Mouse (Mus musculus) intestine, embryonic 16.5 days (tissue): ENCODE data around the gene Grn. TPM values are rescaled to one million over a fixed set of nuclear protein-coding genes. Genes with fewer than 3 reads are reported as not detected.

Source experiments
- ATAC-seq: fragments of 200-750 bp; cut with Nextera tagmentation; 2 replicates; pipeline ENCODE4 v1.8.0; 2017; ENCODE audit warnings: moderate TSS enrichment, moderate library complexity
- H3K27ac ChIP-seq: fragments of 300-500 bp; sonication (generic); 2 replicates; pipeline ENCODE4 v1.5.1; 2014; ENCODE audit warnings: mild to moderate bottlenecking, low read length
- H3K27me3 ChIP-seq: fragments of 300-500 bp; sonication (generic); replicated peaks from 2 replicates; pipeline ENCODE4 v1.6.1; 2014; ENCODE audit warnings: low read length, control low read depth, mixed read lengths; ENCODE audit not compliant: control insufficient read depth, insufficient read depth
- H3K36me3 ChIP-seq: fragments of 300-500 bp; sonication (generic); 2 replicates; pipeline ENCODE4 v1.6.1; 2014; ENCODE audit warnings: low read length, control low read depth; ENCODE audit not compliant: control insufficient read depth, insufficient read depth
- H3K4me1 ChIP-seq: fragments of 300-500 bp; sonication (generic); 2 replicates; pipeline ENCODE4 v1.6.1; 2014; ENCODE audit warnings: low read length, control low read depth, mixed read lengths; ENCODE audit not compliant: control insufficient read depth, insufficient read depth
- H3K4me2 ChIP-seq: fragments of 300-500 bp; sonication (generic); 2 replicates; pipeline ENCODE4 v1.6.1; 2014; ENCODE audit warnings: low read depth, low read length, control low read depth
- H3K4me3 ChIP-seq: fragments of 300-500 bp; sonication (generic); 2 replicates; pipeline ENCODE4 v1.5.1; 2014; ENCODE audit warnings: mild to moderate bottlenecking, low read length
- H3K9ac ChIP-seq: fragments of 300-500 bp; sonication (generic); 2 replicates; pipeline ENCODE4 v1.6.1; 2014; ENCODE audit warnings: low read depth, low read length
- H3K9me3 ChIP-seq: fragments of 300-500 bp; sonication (generic); 2 replicates; pipeline ENCODE4 v1.6.1; 2016; ENCODE audit warnings: low read length, control low read depth; ENCODE audit not compliant: control insufficient read depth
- whole genome bisulfite sequencing: fragments of 180-500 bp; shearing (Covaris S2); extraction: QIAGEN DNeasy Blood & Tissue Kit; methylation state at CpG from one replicate; pipeline ENCODE4 v1.1.7; 2014; 5-methylcytosine and 5-hydroxymethylcytosine counted together
- polyA plus RNA-seq: library from polyadenylated mRNA; unstranded; fragments of >200 nt; fragmentation: Nextera tagmentation; extraction: Ambion mirVana; gene quantifications from 2 replicates; pipeline ENCODE4 v1.2.1, GENCODE M21; 2015

The Grn gene
- polyA plus RNA-seq, 1 experiment from 2014 or later, result 221 TPM

DNA sequence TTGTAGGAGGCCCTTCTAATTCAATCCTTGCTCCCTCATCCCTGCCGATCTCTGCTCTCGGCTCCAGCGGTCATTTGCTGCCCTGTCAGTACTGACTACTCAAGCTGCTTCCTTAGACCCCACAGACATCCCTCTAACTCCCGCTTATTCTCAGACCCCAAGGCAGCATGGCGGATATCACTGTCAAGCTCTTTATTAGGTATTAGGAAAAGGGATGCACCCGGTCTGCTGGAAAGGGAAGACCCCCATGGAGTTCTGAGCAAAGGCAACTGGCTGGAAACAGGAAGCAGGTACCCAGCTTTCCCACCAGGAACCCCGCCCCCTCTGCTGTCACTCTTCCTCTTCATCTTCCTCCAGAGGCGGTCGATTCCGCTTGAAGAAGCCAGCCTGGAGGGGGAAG, 23.0 kb downstream of the Grn start:
- ATAC-seq, result no peak
- Histone ChIP-seq H3K27me3 (peaks cover 4% of the 10 kb centered on the region; the same call in 1 of the 2 replicates), H3K4me2 (no peak overlapping the region), H3K4me3 (no peak overlapping the region), H3K36me3 (no peaks in the 10 kb centered on the region), H3K9ac (0 out of 2 replicates have a peak overlapping the region, but pooled peaks have one; percentile 3), H3K27ac (no peak overlapping the region), H3K9me3 (no peaks in the 10 kb centered on the region), H3K4me1 (peaks cover 5% of the 10 kb centered on the region)
- WGBS, result 25% methylated on average over 10 of the region's 10 CpGs

DNA sequence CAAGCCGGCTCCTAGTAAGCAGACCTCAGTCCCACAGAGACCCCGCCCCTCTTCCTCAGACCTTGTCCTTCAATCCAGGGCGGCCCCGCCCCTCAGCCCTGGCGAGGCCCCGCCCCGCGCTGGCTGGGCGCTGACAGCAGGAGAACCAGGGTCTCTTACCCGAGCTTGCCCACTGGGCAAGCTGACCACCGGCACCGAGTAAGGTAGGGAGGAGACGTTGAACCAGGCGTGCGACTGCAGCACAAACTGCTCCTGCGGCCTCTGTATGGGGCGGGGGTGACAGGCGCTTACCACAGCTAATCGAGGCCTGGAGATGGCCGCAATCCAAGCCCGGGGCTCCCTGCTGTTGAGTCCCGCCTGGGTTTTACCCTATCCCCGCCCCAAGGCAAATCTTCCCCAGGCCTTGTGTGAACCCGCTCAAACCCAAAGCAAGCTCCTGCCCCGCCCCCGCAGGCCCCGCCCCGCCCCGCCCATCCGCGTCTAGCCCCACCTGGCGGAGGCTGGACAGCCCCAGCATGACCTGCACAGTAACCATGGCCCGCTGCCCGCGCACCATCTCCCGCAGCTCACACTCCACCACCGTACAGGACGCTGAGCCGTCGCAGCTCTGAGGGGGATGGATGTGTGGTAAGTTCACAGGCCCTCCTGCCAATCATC, 25.8 kb downstream of the Grn start:
- peak overlapping the region; percentile 99 for H3K4me2 ChIP-seq
- H3K36me3 ChIP-seq, result no peaks in the 10 kb centered on the region
- peaks cover 2% of the 10 kb centered on the region; the same call in 1 of the 2 replicates for H3K27me3 ChIP-seq
- peak; percentile 94 for ATAC-seq
- peak overlapping the region; percentile 68 for H3K9ac ChIP-seq
- under 1% methylated on average over 39 of the region's 40 CpGs for WGBS
- H3K4me1 ChIP-seq, result peaks cover 3% of the 10 kb centered on the region; the same call in 1 of the 2 replicates
- H3K27ac ChIP-seq, result peak overlapping the region; percentile 60
- peak overlapping the region; percentile 62 for H3K4me3 ChIP-seq
- H3K9me3 ChIP-seq, result no peaks in the 10 kb centered on the region

DNA sequence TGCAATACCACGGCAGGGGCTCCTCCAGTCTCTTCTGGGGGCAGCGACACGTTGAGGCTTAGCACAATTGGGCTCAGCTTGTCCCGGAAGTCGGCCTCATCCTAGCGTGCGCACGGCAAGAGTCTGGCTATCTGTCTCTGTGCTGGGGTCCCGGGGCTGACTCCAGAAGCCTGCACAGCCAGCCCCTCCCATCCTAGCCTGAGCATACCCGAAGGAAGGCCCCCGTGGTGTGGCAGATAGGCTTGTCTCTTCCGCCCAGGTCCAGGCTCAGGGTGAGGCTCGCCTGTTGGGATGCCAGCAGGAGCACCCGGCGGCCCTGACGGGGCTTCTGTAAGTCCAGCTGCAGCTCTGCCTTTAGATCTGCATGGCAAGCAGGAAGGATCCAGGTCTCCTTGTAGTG, 30.4 kb downstream of the Grn start:
- Histone ChIP-seq H3K4me1 (peaks cover under 1% of the 10 kb centered on the region), H3K36me3 (no peaks in the 10 kb centered on the region), H3K9me3 (no peaks in the 10 kb centered on the region), H3K27me3 (0 out of 2 replicates have a peak, but pooled peaks cover 3% of the 10 kb centered on the region), H3K9ac (no peak overlapping the region), H3K4me3 (no peak overlapping the region), H3K4me2 (no peak overlapping the region), H3K27ac (no peak overlapping the region)
- WGBS, result 60% methylated on average over 16 of the region's 16 CpGs
- no peak for ATAC-seq

DNA sequence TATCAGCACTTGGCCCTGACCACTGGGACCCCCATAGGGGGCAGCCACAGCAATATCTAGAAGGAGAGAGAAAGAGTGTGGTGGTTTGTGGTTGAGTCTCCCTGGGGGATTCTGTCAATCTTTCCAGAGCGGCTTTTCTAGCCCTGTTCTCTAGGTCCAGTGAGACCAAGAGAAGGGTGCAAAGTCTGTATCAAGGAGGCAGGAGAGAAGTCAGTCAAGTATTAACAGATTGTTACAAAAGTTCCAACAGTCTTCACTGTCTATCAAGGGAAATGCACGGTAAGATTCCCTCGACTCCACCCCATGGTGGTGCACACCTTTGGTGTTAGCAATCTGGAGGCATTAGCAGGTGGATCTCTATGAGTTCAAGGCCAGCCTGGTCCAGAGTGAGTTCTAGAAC, 31.6 kb downstream of the Grn start:
- no peak for ATAC-seq
- 72% methylated on average over 3 of the region's 3 CpGs for WGBS

DNA sequence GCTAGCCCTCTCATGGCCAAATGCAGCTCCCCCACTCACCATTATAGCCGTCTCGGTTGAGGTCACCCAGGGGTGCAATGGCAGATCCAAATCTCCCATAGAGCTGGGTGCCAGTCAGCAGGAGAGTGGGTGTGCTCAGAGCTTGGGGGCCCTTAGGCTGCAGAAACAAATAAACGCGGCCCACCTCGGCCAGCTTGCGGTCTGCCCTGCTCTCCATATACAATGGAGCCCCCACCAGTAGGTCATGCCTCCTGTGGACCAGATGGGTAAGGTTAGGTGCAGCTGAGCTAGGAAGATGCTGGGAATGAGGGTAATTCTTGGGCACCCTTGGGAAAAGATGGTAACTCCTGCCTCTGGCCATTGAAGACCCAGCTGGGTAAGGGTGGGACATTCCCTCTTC, 34.8 kb downstream of the Grn start:
- H3K4me2 ChIP-seq, result no peak overlapping the region
- peaks cover 20% of the 10 kb centered on the region for H3K4me1 ChIP-seq
- no peaks in the 10 kb centered on the region for H3K36me3 ChIP-seq
- H3K9ac ChIP-seq, result no peak overlapping the region
- no peak overlapping the region for H3K27ac ChIP-seq
- H3K27me3 ChIP-seq, result peaks cover 3% of the 10 kb centered on the region; the same call in 1 of the 2 replicates
- 96% methylated on average over 6 of the region's 6 CpGs for WGBS
- ATAC-seq, result no peak
- H3K9me3 ChIP-seq, result no peaks in the 10 kb centered on the region
- H3K4me3 ChIP-seq, result no peak overlapping the region

More for the DNA sequence above, 31.6 kb downstream of the Grn start:
- Histone ChIP-seq H3K27me3 (0 out of 2 replicates have a peak, but pooled peaks cover 3% of the 10 kb centered on the region), H3K9me3 (no peaks in the 10 kb centered on the region), H3K4me2 (no peak overlapping the region), H3K36me3 (no peaks in the 10 kb centered on the region), H3K4me1 (peaks cover 12% of the 10 kb centered on the region; the same call in 1 of the 2 replicates), H3K27ac (no peak overlapping the region), H3K4me3 (no peak overlapping the region), H3K9ac (no peak overlapping the region)

DNA sequence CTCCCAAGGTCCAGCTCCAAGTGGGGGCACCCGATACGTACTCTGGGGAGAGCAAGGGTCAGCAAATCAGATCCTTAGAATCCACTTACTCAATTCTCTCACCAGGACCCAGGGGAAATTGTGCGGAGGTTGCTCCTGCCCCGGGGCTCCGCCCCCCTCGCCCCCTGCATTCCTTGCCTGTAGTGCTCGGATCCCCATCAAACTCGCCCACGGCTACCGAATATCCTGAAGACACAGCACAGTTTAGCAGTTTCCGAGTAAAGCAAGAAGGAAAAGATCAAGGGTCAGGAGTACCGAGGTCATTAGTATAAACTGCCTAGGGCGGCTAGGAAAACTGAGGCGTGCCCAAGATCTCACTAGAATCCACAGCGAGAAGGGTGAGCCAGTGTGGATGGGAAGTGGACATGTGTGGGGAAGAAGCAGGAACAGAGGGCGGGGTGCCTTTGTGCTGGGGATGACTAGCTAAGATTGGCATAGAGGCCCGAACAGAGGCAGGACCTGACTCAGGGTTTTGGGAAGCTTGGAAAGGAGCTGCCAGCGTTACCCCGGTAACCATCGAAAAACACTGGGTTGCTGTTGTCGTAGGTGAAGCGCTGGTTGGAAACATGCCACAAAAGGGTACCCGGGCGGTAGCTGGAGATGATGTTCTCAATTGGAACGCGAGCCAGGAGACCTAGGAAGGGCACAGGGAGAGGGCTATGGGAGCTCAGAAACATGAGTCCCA, 35.8 kb downstream of the Grn start:
- H3K4me2 ChIP-seq, result peak overlapping the region; percentile 14; the same call in 1 of the 2 replicates
- WGBS, result 13% methylated on average over 26 of the region's 26 CpGs
- H3K4me3 ChIP-seq, result no peak overlapping the region
- no peaks in the 10 kb centered on the region for H3K9me3 ChIP-seq
- no peaks in the 10 kb centered on the region for H3K36me3 ChIP-seq
- peaks cover 3% of the 10 kb centered on the region; the same call in 1 of the 2 replicates for H3K27me3 ChIP-seq
- no peak overlapping the region for H3K27ac ChIP-seq
- 0 out of 2 replicates have a peak, but pooled peaks have one; percentile 9 for ATAC-seq
- H3K4me1 ChIP-seq, result peaks cover 20% of the 10 kb centered on the region
- H3K9ac ChIP-seq, result no peak overlapping the region

DNA sequence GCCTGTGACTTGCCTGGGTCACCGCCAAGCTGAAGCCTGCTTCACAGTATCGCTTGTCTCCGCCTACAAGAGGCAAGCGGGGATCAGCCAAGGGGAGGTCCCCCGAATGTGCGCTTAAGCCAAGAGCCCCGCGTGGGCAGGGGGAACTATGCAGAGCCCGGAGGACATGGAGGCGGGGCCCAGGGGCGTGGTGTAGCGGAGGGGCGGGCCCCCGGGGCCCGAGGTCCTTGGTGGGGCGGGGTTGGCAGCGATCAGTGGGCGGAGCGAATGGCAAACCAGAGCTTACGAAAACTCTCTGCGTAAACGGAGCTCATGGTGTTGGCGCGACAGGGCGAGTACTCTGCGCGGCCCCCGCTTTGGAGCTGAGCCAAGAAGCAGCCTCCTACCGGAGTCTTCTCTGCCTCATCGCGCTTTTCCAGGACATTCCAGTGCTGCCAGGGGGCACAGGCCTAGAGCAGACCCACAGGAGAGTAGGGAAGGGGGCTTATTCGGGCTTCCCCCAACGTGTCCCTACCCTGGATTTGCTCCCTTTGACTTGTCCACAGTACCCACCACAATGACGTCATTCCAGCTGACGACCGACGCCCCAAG, 37.0 kb downstream of the Grn start:
- Histone ChIP-seq H3K4me3 (peak overlapping the region; percentile 48), H3K4me2 (peak overlapping the region; percentile 93), H3K9me3 (no peaks in the 10 kb centered on the region), H3K4me1 (peaks cover 20% of the 10 kb centered on the region), H3K27ac (peak overlapping the region; percentile 60; the same call in 1 of the 2 replicates), H3K36me3 (no peaks in the 10 kb centered on the region), H3K27me3 (peaks cover 3% of the 10 kb centered on the region; the same call in 1 of the 2 replicates), H3K9ac (peak overlapping the region; percentile 62)
- ATAC-seq, result peak; percentile 95
- WGBS, result under 1% methylated on average over 37 of the region's 37 CpGs

DNA sequence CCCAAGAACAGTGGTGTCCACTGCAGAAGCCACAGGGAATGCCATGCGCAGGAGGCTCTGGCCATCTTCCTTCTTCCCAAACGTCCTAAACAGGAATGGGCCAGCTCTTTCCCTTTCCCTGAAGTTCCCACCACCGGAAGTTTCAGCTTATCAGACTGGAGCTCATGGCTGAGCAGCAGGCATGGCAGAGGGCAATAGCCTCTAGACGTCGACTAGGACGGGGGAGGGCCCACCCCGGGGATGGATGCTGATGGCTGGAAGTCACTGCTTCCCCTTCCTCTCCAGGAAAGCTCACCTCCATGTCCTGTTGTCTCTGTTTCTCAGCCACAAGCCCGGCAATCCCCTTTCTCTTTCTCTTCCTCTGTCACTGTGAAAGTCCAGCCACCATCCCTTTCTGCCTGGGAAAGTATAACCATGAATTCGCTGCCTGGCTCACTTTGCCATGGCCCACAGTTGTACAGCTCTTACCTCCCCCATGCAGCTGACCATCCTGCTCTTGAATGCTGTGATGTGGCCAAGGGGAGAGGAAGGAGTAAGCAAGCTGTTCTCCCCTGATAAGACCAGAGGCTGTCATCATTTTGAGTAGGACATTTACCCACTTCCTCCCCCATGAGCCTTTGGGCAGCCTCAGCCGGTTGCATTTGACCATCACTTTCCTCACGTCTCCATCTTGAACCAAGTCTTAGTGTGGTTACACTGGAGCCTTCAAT, 39.7 kb downstream of the Grn start, which contains the start of gene Itga2b:
Itga2b (minus strand) TSS at position 475 of the 710 bp plus-strand sequence.
- H3K9me3 ChIP-seq, result no peaks in the 10 kb centered on the region
- peaks cover under 1% of the 10 kb centered on the region; the same call in 1 of the 2 replicates for H3K27me3 ChIP-seq
- H3K4me2 ChIP-seq, result no peak within 1 kb of the TSS
- H3K9ac ChIP-seq, result no peak within 1 kb of the TSS
- peaks cover 20% of the 10 kb centered on the region for H3K4me1 ChIP-seq
- 64% methylated on average over 11 of the region's 11 CpGs for WGBS
- no peak for ATAC-seq
- H3K36me3 ChIP-seq, result 0 out of 2 replicates have a peak, but pooled peaks cover 3% of the 10 kb centered on the region
- no peak within 1 kb of the TSS for H3K4me3 ChIP-seq
- H3K27ac ChIP-seq, result no peak within 1 kb of the TSS
